Mouse (Mus musculus) embryonic facial prominence, embryonic 10.5 days (tissue): Measurements from ENCODE around the gene Gm5294. TPM values are rescaled to one million over a fixed set of nuclear protein-coding genes. Genes with fewer than 3 reads are reported as not detected.

Source experiments
- DNase-seq: peaks from one replicate; pipeline ENCODE4 v3.0.0-alpha.2; 2017; ENCODE audit warnings: low spot score
- H3K27ac ChIP-seq: fragments of 300-500 bp; sonication (generic); replicated peaks from 2 replicates; pipeline ENCODE4 v1.5.1; 2016; ENCODE audit warnings: mild to moderate bottlenecking
- H3K27me3 ChIP-seq: fragments of 300-500 bp; sonication (generic); replicated peaks from 2 replicates; pipeline ENCODE4 v1.6.1; 2016; ENCODE audit warnings: low read depth, mild to moderate bottlenecking; ENCODE audit not compliant: poor library complexity, severe bottlenecking
- H3K36me3 ChIP-seq: fragments of 300-500 bp; sonication (generic); replicated peaks from 2 replicates; pipeline ENCODE4 v1.6.1; 2016; ENCODE audit warnings: mild to moderate bottlenecking, moderate library complexity
- H3K4me1 ChIP-seq: fragments of 300-500 bp; sonication (generic); 2 replicates; pipeline ENCODE4 v1.6.1; 2016
- H3K4me3 ChIP-seq: fragments of 300-500 bp; sonication (generic); 2 replicates; pipeline ENCODE4 v1.5.1; 2016; ENCODE audit warnings: mild to moderate bottlenecking, moderate library complexity
- H3K9me3 ChIP-seq: fragments of 300-500 bp; sonication (generic); 2 replicates; pipeline ENCODE4 v1.6.1; 2016; ENCODE audit warnings: mild to moderate bottlenecking
- WGBS: fragments of 180-500 bp; shearing (Covaris S2); methylation state at CpG from one replicate; pipeline ENCODE4 v1.1.7; 2016; 5-methylcytosine and 5-hydroxymethylcytosine counted together
- polyA plus RNA-seq: library from polyadenylated mRNA; unstranded; fragments of >200 nt; fragmentation: Nextera tagmentation; extraction: Ambion mirVana; gene quantifications from 2 replicates; pipeline ENCODE4 v1.2.1, GENCODE M21; 2016

The Gm5294 gene
- not detected in 2 replicates for polyA plus RNA-seq

DNA sequence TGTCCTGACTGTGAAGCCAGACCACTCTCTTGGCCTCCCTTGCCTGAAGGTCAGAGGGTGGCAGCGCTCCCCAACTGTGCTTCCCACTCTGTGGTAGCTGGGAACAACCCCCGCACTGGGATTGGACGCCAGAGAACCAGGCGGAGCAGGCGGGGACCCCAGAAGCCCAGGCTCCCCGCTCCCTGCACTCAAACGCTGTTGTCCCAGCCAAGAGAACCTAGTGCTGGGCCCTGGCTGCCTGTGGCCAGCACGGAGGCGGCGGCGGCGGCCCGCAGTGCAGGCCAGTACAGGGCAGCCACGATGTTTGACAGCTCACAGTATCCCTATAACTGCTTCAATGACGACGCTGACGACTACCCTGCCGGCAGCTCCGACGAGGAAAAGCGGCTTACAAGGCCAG, at the start of gene Gm5294:
Gm5294 (plus strand) TSS at position 301 of the 400 bp plus-strand sequence.
- no peaks in the 10 kb centered on the region for H3K36me3 ChIP-seq
- DNase-seq: no peak
- no peaks in the 10 kb centered on the region for H3K9me3 ChIP-seq
- H3K4me1 ChIP-seq: peaks cover 18% of the 10 kb centered on the region
- H3K27ac ChIP-seq: no peak within 1 kb of the TSS
- peak within 1 kb of the TSS; percentile 53 for H3K4me3 ChIP-seq
- WGBS: 4% methylated on average over 21 of the region's 21 CpGs
- peaks cover 69% of the 10 kb centered on the region for H3K27me3 ChIP-seq

DNA sequence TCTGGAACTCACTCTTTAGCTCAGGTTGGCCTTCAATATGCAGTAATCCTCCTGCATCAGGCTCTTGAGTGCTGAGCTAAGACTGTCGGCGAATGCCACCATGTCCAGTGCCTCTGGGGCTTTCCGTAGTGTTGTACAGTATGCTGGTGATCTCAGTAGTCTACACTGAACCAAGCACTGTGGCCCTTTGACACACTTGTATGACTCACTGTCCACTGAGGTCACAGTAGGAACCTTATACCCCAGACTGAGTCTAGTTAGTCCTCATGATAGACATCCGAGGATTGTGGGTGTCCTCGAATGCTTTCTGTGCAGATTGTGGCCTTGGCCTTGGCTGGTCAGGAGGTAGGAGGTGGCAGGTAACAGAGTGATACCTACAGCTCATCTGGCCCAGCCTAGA, 44.8 kb upstream of the Gm5294 start:
- Histone ChIP-seq H3K36me3 (no peaks in the 10 kb centered on the region), H3K4me1 (peaks cover 26% of the 10 kb centered on the region), H3K9me3 (no peaks in the 10 kb centered on the region), H3K4me3 (no peak overlapping the region), H3K27ac (no peak overlapping the region), H3K27me3 (no peaks in the 10 kb centered on the region)
- WGBS: 95% methylated on average over 5 of the region's 5 CpGs
- no peak for DNase-seq

GRCm38 (mm10) chr5:138776346-138776745, 43.5 kb upstream of the Gm5294 start:
- H3K27me3 ChIP-seq: no peaks in the 10 kb centered on the region
- H3K4me1 ChIP-seq: peaks cover 26% of the 10 kb centered on the region
- H3K36me3 ChIP-seq: no peaks in the 10 kb centered on the region
- DNase-seq: no peak
- H3K4me3 ChIP-seq: no peak overlapping the region
- WGBS: 58% methylated on average over 1 of the region's 1 CpGs
- H3K9me3 ChIP-seq: no peaks in the 10 kb centered on the region
- H3K27ac ChIP-seq: no peak overlapping the region

GRCm38 (mm10) chr5:138778731-138779463, 41.0 kb upstream of the Gm5294 start:
- H3K4me3 ChIP-seq: no peak overlapping the region
- 66% methylated on average over 9 of the region's 9 CpGs for WGBS
- H3K27me3 ChIP-seq: no peaks in the 10 kb centered on the region
- H3K36me3 ChIP-seq: no peaks in the 10 kb centered on the region
- DNase-seq: peak; percentile 25
- H3K4me1 ChIP-seq: peaks cover 23% of the 10 kb centered on the region
- no peaks in the 10 kb centered on the region for H3K9me3 ChIP-seq
- peak overlapping the region; percentile 60 for H3K27ac ChIP-seq

DNA sequence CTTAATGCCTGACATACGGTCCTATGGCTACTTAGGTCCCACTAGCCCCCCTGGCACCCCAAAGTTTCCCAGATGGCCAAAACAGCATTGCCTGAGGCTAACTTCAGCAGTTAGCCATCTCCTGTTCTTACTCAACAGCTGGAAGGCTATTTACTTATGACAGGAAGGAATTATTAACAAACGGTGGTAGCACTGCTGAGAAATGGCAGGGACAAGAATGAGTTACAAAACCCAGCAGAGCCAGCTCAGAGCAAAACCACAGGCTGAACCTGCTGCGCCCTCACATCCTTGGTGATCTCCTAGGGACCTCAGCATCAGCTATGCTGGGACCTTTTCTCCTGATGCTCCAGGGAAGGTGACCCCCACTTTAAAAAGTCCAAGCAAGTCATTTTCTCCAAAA, 40.2 kb upstream of the Gm5294 start:
- Histone ChIP-seq H3K36me3 (no peaks in the 10 kb centered on the region), H3K9me3 (no peaks in the 10 kb centered on the region), H3K4me1 (peaks cover 23% of the 10 kb centered on the region), H3K27ac (0 out of 2 replicates have a peak overlapping the region, but pooled peaks have one; percentile 60), H3K4me3 (no peak overlapping the region), H3K27me3 (no peaks in the 10 kb centered on the region)
- no peak for DNase-seq
- 75% methylated on average over 3 of the region's 3 CpGs for WGBS

- Histone ChIP-seq H3K36me3 (no peaks in the 10 kb centered on the region), H3K4me1 (peaks cover 23% of the 10 kb centered on the region), H3K4me3 (no peak overlapping the region), H3K9me3 (no peaks in the 10 kb centered on the region), H3K27me3 (no peaks in the 10 kb centered on the region), H3K27ac (no peak overlapping the region)
- no peak for DNase-seq
- WGBS: 97% methylated on average over 1 of the region's 1 CpGs
Measured at GRCm38 (mm10) chr5:138782697-138783096, 37.2 kb upstream of the Gm5294 start.

DNA sequence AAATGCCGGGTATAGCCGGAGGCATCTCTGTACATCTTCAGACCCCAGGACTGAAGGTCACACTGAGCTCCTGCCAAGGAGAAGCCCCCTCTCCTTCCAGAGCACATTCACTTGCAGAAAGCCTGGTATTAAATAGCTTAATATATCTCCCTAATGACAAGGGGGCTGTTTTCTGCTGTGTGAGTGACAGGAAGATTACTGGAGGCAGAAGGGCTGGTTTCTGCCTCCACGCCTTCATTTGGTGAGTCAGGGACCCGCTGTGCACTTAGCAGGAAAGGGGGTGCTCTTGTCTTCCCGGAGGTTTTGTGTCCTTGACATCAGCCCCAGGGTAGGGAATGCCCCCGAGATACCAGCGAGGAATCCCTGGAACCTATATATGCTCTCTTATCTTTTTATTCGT, 36.7 kb upstream of the Gm5294 start:
- 79% methylated on average over 8 of the region's 8 CpGs for WGBS
- Histone ChIP-seq H3K27ac (no peak overlapping the region), H3K9me3 (no peaks in the 10 kb centered on the region), H3K4me1 (peaks cover 23% of the 10 kb centered on the region), H3K4me3 (no peak overlapping the region), H3K27me3 (no peaks in the 10 kb centered on the region), H3K36me3 (no peaks in the 10 kb centered on the region)
- no peak for DNase-seq

GRCm38 (mm10) chr5:138785986-138786515, 33.8 kb upstream of the Gm5294 start:
- Histone ChIP-seq H3K27ac (no peak overlapping the region), H3K4me1 (peaks cover 14% of the 10 kb centered on the region; the same call in 1 of the 2 replicates)
- DNase-seq: no peak

DNA sequence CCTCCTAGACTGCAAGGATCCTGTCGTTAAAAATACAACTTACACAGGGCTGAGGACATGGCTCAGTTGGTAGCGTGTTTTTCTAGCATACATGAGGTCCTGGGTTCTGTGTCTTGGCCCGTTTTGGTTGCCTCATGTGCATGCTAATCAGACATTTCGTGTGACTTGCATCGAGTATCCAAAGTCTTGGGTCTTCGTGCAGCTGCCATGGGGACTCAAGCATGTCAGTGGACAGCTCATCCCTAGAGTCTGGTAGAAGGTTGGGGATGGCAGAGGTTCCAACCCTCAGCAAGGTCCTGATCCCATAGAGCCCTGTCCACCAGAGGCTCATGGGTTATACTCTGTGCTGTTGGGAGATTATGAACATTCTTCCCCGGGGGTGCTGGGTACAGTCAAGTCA, 32.2 kb upstream of the Gm5294 start:
- 87% methylated on average over 7 of the region's 7 CpGs for WGBS
- H3K4me3 ChIP-seq: no peak overlapping the region
- no peaks in the 10 kb centered on the region for H3K36me3 ChIP-seq
- peaks cover 17% of the 10 kb centered on the region; the same call in 1 of the 2 replicates for H3K4me1 ChIP-seq
- no peak for DNase-seq
- H3K27ac ChIP-seq: no peak overlapping the region; the same call in 1 of the 2 replicates
- H3K9me3 ChIP-seq: 0 out of 2 replicates have a peak, but pooled peaks cover 2% of the 10 kb centered on the region
- no peaks in the 10 kb centered on the region for H3K27me3 ChIP-seq

More at GRCm38 (mm10) chr5:138785986-138786515, 33.8 kb upstream of the Gm5294 start:
- Histone ChIP-seq H3K36me3 (no peaks in the 10 kb centered on the region), H3K27me3 (no peaks in the 10 kb centered on the region), H3K9me3 (no peaks in the 10 kb centered on the region), H3K4me3 (no peak overlapping the region)
- WGBS: 86% methylated on average over 3 of the region's 3 CpGs

DNA sequence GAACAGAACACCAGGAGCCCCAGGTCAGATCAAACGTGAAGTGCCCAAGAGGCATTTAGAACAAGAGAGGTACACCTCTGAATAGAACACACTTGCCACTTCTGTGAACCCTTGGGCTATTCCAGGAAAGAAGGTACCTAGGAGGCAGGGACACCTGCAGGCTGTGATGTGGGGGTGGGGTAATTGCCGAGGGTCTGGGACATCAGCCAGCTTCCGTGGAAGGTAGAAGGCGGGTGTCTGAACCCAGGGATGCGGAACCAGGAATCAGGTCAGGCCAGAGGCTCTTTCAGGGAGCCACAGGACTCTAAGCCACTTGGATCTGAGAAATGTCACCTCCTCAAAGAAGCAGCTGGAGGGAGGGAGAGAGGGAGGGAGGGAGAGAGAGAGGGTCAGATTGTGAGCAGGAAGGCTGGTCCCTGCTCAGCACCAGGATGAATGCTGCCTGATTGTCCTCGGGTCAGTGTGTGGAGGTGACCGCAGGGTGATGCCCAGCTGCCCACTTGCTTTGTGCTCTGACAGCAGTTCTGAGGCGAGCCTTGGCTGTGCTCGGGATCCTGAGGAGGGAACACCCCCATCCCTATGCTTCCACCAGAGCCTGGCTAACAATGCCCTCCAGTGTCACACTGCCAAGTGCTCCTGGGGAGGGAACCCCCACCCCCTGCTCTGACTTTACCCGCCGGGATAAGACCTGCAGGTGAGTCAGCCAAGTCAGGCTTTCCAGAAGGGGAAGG, 31.2 kb upstream of the Gm5294 start:
- Histone ChIP-seq H3K36me3 (no peaks in the 10 kb centered on the region), H3K4me1 (peaks cover 12% of the 10 kb centered on the region; the same call in 1 of the 2 replicates), H3K4me3 (no peak overlapping the region), H3K9me3 (0 out of 2 replicates have a peak, but pooled peaks cover 2% of the 10 kb centered on the region), H3K27ac (no peak overlapping the region), H3K27me3 (no peaks in the 10 kb centered on the region)
- 44% methylated on average over 11 of the region's 11 CpGs for WGBS
- DNase-seq: no peak

GRCm38 (mm10) chr5:138790954-138791480, 28.9 kb upstream of the Gm5294 start:
- H3K27me3 ChIP-seq: no peaks in the 10 kb centered on the region
- no peaks in the 10 kb centered on the region for H3K36me3 ChIP-seq
- DNase-seq: no peak
- H3K27ac ChIP-seq: no peak overlapping the region; the same call in 1 of the 2 replicates
- 87% methylated on average over 11 of the region's 11 CpGs for WGBS
- 0 out of 2 replicates have a peak, but pooled peaks cover 2% of the 10 kb centered on the region for H3K9me3 ChIP-seq
- H3K4me1 ChIP-seq: peaks cover 12% of the 10 kb centered on the region; the same call in 1 of the 2 replicates
- H3K4me3 ChIP-seq: no peak overlapping the region

DNA sequence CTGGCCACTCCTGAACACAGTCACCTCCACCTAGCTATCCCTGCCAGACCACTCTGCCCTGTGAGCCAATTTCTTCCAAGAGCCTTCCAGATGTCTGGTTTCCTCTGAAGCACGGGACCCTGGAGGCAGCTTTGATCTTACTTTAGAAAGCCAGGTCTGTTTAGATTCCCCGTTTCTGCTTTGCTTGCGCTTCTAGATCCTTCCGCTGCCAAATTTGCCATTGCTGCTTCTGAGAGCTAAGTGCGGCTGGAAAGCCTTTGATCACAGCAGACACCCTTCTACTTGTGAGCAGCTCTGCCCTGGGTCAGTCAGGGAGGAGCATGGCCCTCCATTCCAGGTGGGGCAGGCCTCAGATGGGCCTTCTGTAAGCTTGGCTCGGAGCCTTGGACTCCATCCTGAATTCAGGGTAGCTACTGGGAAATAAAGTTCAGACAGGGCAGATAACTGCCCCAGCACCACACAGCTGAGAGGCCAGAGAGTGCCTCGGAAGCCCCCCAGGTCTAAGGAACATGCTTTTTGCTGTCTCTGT, 18.2 kb upstream of the Gm5294 start:
- peaks cover 11% of the 10 kb centered on the region; the same call in 1 of the 2 replicates for H3K4me1 ChIP-seq
- H3K36me3 ChIP-seq: 0 out of 2 replicates have a peak, but pooled peaks cover 5% of the 10 kb centered on the region
- DNase-seq: no peak
- H3K9me3 ChIP-seq: no peaks in the 10 kb centered on the region
- 67% methylated on average over 7 of the region's 7 CpGs for WGBS
- no peaks in the 10 kb centered on the region for H3K27me3 ChIP-seq
- no peak overlapping the region for H3K4me3 ChIP-seq
- no peak overlapping the region for H3K27ac ChIP-seq
